Mouse (Mus musculus): ENCODE data around the gene Cmtm3. TPM values are rescaled to one million over a fixed set of nuclear protein-coding genes. Genes with fewer than 3 reads are reported as not detected.

Gene Cmtm3
- total RNA-seq, 2 experiments from 2014 or later = 8.9 to 11.6 TPM

DNA sequence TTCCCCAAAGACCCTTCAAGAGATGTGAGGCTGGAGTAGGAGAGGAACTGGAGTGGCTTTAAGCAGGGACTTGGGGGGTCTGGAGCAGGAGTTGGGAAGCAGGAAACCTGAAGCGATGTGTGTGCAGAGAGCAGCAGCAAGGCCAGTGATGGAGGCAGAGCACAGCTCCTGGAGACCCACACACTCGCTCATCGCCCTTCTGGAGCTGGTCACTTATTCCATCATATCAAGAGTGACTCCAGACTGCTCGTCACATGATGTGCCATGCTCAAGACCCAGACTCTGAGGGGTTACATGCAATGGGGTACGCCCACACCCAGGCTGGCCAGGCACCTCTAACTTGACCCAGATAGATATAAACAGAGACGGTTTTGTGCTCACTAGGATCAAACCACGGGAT is 41.1 kb downstream of the Cmtm3 start:
- no peak for DNase-seq (ENCODE audit: low spot score in 2 of 2)

DNA sequence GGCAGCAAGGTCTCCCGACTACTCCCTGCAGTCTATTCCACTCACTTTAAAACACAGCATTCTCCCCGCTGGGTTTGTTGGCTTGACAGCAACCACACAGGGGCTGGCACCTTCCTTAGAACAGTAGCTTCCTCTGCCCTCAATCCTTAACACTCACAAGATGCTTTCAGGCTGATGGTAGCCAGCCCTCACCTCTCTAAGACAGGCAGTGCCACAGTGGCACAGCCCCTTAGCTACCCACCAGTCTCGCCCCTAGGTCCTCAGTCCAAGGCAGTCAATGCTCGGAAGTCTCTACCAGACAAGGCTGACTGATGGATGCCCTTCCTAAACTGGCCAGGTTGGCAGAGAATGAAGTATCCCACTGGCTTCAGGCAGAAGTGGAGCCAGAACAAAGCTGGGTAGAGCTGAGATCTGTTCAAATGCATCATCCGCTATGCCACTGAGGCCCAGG is 41.8 kb downstream of the Cmtm3 start:
- DNase-seq (ENCODE audit: low spot score in 2 of 2) = no peak

DNA sequence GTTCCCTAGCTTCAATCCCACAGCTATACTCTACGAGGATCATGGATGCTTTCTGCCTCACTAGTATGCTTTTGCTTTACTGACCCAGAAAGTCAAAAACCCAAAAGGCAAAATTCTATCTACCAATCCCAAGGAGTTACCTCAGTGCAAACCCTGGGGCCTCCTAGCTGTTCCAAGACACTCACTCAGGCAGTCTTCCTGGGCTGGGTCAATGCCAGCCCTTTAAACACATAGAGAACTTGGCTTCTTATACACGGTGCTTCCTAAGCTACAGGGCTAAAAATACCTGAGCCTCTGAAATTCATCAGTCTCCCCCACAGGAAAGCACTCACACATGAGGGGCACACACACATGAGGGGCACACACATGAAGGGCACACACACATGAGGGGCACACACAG is 44.1 kb downstream of the Cmtm3 start:
- no peak for DNase-seq (ENCODE audit: low spot score in 2 of 2)

DNA sequence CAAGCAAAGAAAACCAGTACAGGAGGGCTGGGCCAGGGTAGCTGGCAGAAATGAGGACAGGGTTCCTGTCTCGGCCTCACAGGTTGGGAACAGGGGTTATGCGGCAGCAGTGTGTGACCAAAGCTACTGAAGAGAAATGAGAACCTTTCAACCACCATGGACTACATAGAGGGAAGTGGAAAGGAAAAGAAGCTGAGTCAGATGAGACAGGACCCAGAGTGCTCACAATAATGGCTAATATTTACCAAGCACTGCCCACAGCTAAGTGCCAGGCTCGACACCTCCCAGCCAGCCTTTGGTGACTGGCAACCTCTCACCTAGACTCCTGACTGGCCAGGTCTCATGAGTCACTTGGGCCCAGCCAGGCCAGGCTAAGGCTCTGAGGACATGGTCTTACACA is 44.8 kb downstream of the Cmtm3 start:
- no peak for DNase-seq (ENCODE audit: low spot score in 2 of 2)

DNA sequence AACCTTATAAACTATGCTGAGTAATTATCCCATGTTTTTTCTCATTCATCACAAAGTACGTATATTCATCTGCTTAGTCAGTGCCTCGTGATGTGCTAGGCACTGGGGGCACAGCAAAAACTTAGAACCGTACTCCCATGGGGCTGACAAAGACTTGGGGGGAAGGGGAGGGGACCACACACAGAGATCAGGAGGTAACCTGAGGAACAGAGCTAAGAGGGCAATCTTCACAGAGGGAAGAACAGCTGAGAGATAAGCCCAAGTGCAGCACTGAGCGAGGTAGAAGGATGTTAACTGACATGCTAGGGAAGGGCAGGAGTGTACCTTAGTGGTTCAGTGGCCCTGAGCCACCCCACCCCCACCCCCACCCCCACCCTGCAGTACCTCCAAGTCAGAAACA is 47.5 kb downstream of the Cmtm3 start:
- no peak for DNase-seq (ENCODE audit: low spot score in 2 of 2)

DNA sequence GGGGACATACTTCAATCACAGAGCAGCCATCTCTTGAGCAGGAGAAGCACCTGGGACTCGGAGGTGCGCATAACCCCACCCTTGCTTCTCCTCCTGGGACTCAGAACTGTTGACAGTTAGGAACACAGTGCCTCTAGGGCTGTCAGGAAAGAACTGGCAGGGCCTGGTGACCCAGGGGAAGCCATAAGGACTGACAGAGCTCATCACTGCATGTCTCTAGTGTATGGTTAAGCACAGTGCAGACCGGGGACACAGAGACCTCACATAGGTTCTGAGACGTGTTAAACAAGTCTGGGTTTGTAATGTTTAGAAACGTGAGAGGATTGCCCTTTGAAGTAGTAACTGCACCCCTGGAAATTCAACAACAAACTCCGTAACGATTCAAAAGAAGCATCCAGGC is 48.3 kb downstream of the Cmtm3 start:
- DNase-seq (ENCODE audit: low spot score in 2 of 2) = no peak

DNA sequence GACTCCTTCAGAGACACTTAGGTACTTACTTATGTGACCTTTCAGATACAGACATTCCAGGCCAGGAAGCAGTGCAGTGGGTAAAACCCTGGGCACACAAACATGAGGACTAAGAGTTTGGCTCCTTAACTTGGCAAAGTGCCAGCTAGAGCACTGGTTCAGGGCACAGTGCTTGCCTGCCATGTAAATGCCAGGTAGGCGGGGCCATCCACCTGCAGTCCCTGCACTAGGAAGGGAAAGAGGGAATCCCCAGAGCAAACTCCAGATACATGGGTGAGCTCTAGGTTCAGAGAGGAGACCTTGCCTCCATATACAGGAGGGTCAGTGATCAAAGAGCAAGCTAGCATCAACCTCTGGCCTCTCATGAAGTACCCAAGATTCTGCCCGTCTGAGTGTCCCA is 48.8 kb downstream of the Cmtm3 start:
- no peak for DNase-seq (ENCODE audit: low spot score in 2 of 2)

DNA sequence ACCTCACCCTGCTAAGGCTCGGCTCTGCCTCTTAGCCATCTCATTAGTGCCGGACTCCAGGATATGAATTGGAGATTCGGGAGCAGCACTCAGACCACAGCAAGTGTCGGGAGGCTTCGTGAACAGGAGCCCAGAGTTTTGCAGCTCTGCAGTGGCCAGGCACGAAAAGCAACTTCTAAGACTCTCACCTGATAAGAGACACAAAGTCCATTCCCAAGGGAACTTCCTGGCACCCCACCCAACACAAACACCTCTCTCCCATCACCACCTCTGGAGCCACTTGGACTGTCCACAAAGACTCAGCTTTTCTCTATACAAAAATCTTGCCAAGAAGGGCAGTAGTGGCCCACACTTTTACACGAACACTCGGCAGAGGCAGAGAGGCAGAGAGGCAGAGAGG is 51.0 kb downstream of the Cmtm3 start:
- no peak for DNase-seq (ENCODE audit: low spot score in 2 of 2)

DNA sequence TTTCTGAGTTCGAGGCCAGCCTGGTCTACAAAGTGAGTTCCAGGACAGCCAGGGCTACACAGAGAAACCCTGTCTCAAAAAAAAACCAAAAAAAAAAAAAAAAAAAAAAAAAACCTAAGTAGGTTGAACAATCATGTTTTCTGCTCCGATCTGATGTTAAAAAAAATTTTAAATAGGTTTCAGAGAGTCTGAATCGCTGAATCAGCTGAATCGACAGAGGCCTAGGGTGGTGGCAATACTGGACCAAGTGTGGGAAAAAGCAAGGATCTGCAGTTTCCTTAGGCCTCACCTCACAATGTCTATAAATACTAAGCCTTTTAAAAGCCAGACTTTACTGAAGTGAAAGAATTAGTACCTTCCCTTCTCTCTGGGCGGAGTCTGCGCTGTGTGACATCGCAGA is 53.9 kb downstream of the Cmtm3 start:
- no peak for DNase-seq (ENCODE audit: low spot score in 2 of 2)

DNA sequence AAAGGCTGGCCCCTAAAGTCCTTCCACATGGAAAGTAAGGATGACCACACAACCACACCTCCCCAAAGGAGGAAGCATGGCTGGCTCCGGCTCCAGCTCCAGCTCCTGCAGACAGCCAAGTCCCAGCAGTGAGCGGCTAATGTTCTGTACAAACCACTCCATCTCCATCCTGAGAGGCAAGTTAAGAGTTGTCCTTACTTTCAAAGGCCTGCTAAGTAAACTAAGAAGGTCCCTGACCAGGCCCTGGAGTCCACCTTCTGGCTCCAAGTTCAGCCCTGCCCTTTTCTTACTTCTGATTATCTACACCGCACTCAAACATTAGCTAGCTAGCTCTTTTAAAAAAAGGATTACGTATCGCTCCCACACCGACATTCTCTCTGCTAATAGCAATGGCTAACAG is 54.6 kb downstream of the Cmtm3 start:
- no peak for DNase-seq (ENCODE audit: low spot score in 2 of 2)

DNA sequence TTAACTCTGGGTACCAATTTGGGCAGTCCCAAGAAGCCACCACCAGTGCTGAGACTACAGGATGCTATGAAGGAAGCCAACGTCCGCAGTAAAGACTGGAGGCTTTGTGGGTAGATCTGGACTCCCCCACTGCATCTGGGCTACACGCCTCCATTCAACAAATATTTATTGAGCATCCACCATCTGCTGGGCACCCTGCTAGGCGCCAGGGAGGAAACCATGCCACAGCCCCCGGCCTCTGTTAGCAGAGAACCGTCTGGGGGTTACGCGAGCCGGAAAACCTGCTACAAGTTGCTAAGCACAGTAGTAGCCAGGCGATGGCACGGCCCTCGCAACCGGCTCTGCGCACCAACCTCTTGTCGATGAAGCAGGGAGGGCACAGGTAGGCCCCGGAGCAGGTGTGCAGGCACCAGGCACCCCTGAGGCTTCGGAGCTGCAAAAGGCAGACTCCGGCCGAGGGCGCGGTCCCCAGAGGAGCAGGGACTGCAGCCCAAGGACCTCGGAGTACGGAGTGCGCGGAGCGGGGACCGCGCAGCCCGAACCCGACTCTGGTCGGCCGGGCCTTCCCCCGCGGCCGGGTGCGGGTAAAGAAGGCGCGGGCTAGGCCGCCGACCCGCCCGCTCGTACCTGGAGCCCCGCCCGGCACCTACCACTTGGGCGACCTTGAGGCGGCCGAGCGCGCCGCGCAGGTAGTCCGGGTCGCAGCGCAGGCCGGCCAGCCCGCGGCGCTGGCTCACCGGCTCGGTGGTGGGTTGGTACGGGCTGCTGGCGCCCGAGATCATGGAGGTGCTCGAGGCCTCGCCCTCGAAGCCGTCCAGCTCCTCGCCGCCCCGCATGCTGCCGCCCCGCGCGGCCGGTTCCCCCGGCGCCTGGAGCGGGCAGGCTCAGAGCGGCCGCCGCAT is 55.8 kb downstream of the Cmtm3 start:
- peak in 1 of 2 experiments; percentile 36 for DNase-seq (ENCODE audit: low spot score in 2 of 2)

DNA sequence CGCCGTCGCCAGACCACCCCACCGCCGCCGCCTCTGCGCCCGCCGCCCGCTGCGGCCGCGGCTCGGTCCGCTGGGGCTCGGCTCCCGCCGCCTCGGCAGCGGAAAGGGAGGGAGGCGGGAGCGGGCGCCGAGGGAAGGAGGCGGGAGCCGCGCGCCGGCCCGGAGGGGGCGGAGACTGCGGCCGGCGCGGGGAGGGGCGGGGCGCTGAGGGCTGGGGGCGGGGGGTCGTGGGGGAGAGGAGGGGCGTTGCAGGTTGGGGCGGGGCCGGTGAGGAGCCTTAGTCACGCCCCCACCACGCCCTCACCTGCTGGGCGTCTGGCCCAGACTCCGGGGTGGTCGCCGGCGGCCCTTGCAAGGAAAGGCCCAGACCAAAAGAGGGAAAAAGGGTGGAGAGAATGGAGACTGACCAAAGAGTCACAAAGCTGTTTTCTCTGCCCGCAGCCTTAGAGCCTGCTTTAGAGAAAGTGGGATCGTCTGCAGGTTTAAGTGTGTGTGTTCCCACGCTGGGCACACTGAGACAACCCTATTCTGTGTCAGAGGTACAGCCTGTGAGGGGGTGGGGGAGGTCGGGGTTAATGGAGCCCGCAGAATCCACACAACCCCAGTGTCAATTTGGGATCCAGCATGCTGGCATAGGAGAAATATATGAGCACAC is 56.6 kb downstream of the Cmtm3 start, which contains the start of gene Cmtm4:
TSS of gene Cmtm4 (minus strand) at position 105 of the 655 bp plus-strand sequence.
- DNase-seq (ENCODE audit: low spot score in 2 of 2) = peak; percentile 48 to 49

Other genes starting within 250 kb of the Cmtm3 start
- gene Cdh5, start 237.8 kb upstream of the Cmtm3 start, total RNA-seq (2021) = 10 to 100 TPM; 10.7 to 12.4 TPM
- gene Bean1, start 169.0 kb upstream of the Cmtm3 start, total RNA-seq (2021) = 10 to 100 TPM; 11.6 to 12.5 TPM
- gene Tk2, start 90.9 kb upstream of the Cmtm3 start, total RNA-seq (2021) = 10 to 100 TPM; 39.3 to 41.4 TPM
- 1 to 10 TPM; 5.7 to 8.5 TPM for gene Cklf, start 88.5 kb upstream of the Cmtm3 start, total RNA-seq (2021)
- gene Cmtm2a, start 46.2 kb upstream of the Cmtm3 start, total RNA-seq (2021) = not detected
- gene Gm45711, start 29.3 kb upstream of the Cmtm3 start, total RNA-seq (2021) = not detected
- gene Cmtm1, start 29.3 kb upstream of the Cmtm3 start, total RNA-seq (2021) = not detected
- not detected for gene Gm11020, start 17.8 kb upstream of the Cmtm3 start, total RNA-seq (2021)
- gene Cmtm2b, start 17.2 kb upstream of the Cmtm3 start, total RNA-seq (2021) = not detected
- 10 to 100 TPM; 88.2 to 98.5 TPM for gene Cmtm4, start 56.4 kb downstream of the Cmtm3 start, total RNA-seq (2021)
- gene Dync1li2, start 103.6 kb downstream of the Cmtm3 start, total RNA-seq (2021) = 100 to 1,000 TPM; 284 to 307 TPM
- 1 to 10 TPM; 1.6 to 1.7 TPM for gene Terb1, start 170.5 kb downstream of the Cmtm3 start, total RNA-seq (2021)
- gene Nae1, start 195.2 kb downstream of the Cmtm3 start, total RNA-seq (2021) = 10 to 100 TPM; 47.7 to 55.6 TPM
- 10 to 100 TPM; 25.3 to 28.7 TPM for gene Car7, start 195.3 kb downstream of the Cmtm3 start, total RNA-seq (2021)

Measured in left cerebral cortex, adult 18-20 months (tissue).